Mouse (Mus musculus): ENCODE results near the gene Pkib.

Gene Pkib

DNA sequence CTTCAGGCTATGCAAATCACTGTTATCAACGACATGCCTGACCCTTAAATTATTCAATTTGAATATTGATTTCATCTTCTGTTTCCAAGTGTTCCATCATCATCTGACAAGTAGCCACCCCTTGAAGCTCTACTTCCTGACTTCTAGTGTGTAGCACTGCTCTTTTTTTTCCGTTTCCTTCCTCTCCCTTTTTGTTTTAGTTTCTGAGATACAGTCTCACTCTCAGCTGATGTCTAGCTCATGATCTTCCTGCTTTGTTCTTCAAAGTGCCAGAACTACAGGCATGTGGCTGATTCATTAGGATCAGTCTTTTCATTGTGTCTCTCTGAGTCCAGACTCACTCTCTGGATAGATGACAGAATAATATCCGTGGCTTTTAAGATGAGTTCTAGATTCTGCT lies 128.9 kb downstream of the Pkib start:
- Histone ChIP-seq H3K27me3 (ENCODE audit: insufficient read depth, low read length) (no peaks in the 10 kb centered on the region; the same call in 1 of the 2 replicates), H3K36me3 (ENCODE audit: insufficient read depth, low read length) (no peaks in the 10 kb centered on the region), H3K4me3 (replicated peaks; ENCODE audit: low read length) (no peak overlapping the region), H3K4me1 (replicated peaks; ENCODE audit: low read depth, low read length) (peaks cover 4% of the 10 kb centered on the region; the same call in 1 of the 2 replicates), H3K9me3 (ENCODE audit: low read length) (no peaks in the 10 kb centered on the region)
- TF ChIP-seq POU5F1 (IDR thresholded peaks at IDR 0.05; ENCODE audit: borderline replicate concordance, low read length) (no peak), CTCF (conservative IDR thresholded peaks at IDR 0.05; ENCODE audit: low read length) (no peak), NANOG (IDR thresholded peaks at IDR 0.05; ENCODE audit: borderline replicate concordance, low read length) (no peak)

DNA sequence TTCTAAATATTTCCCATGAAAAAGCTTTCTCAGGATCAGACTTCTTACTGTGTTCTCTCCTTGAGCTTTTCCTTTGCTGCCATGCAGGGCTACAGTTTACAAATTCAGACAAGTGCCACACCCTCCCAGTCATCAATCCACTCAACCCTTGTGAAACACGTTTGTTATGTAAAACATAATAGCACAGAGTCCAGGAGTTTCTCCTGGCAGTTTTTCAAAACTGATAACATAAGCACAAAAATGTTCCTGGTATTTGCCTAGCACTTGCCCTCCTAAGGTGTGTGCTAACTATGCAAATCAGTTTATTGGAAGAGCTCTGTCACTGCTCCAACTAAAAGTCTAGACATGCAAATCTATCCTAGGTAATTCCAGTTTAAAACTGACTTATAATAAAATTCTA lies 131.3 kb downstream of the Pkib start:
- no peak overlapping the region for H3K4me3 ChIP-seq (replicated peaks; ENCODE audit: low read length)

DNA sequence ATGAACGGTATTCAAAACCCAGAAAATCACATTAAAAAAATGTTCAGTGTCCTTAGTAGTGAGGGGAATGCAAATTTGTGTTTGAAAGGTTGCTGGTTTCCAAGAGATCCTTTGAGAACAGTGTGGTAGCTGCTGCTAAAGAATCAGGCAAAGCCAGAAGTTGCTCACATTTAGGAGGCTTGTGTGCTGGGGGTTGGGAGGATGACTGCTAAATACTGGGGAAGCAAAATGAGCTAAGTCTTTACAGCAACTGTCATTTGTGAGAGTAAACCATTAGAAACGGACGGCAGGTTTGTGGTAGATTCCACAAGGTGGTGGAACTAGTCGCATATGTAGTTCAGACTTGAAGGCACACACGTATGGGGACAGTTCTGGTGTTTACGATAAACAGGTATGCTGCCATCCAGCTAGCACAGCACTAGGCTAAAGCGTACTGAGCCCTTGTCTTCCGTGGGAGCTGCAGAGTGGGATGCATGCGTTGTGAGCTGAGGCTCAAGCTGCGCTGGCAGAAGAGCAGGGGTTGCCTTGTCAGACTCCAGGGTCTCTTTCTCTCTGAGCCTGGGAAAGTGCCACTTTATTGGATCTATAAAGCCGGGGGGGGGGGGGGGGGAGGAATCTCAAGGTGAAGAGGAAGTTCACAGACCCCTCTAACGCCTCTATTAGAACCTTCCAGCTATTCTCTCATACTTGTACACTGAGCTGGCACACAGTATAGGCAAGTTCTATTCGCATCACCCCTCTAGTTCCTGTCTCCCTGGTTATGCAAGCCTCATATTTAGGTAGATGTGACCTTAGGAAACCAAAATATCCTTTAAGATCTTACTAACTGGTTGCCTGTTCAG lies 151.7 kb downstream of the Pkib start:
- peaks cover 24% of the 10 kb centered on the region for H3K27me3 ChIP-seq (ENCODE audit: insufficient read depth, low read length)
- no peaks in the 10 kb centered on the region for H3K9me3 ChIP-seq (ENCODE audit: low read length)
- peaks cover 14% of the 10 kb centered on the region for H3K4me1 ChIP-seq (replicated peaks; ENCODE audit: low read depth, low read length)
- TF ChIP-seq POU5F1 (IDR thresholded peaks at IDR 0.05; ENCODE audit: borderline replicate concordance, low read length) = no peak
- TF ChIP-seq CTCF (conservative IDR thresholded peaks at IDR 0.05; ENCODE audit: low read length) = no peak
- no peak for TF ChIP-seq NANOG (IDR thresholded peaks at IDR 0.05; ENCODE audit: borderline replicate concordance, low read length)
- no peaks in the 10 kb centered on the region for H3K36me3 ChIP-seq (ENCODE audit: insufficient read depth, low read length)
- H3K4me3 ChIP-seq (replicated peaks; ENCODE audit: low read length) = no peak overlapping the region

More for the DNA sequence above, 131.3 kb downstream of the Pkib start:
- TF ChIP-seq NANOG (IDR thresholded peaks at IDR 0.05; ENCODE audit: borderline replicate concordance, low read length) (no peak), POU5F1 (IDR thresholded peaks at IDR 0.05; ENCODE audit: borderline replicate concordance, low read length) (no peak)
- peaks cover 4% of the 10 kb centered on the region; the same call in 1 of the 2 replicates for H3K4me1 ChIP-seq (replicated peaks; ENCODE audit: low read depth, low read length)
- no peaks in the 10 kb centered on the region for H3K36me3 ChIP-seq (ENCODE audit: insufficient read depth, low read length)
- no peaks in the 10 kb centered on the region for H3K9me3 ChIP-seq (ENCODE audit: low read length)
- no peaks in the 10 kb centered on the region for H3K27me3 ChIP-seq (ENCODE audit: insufficient read depth, low read length)

DNA sequence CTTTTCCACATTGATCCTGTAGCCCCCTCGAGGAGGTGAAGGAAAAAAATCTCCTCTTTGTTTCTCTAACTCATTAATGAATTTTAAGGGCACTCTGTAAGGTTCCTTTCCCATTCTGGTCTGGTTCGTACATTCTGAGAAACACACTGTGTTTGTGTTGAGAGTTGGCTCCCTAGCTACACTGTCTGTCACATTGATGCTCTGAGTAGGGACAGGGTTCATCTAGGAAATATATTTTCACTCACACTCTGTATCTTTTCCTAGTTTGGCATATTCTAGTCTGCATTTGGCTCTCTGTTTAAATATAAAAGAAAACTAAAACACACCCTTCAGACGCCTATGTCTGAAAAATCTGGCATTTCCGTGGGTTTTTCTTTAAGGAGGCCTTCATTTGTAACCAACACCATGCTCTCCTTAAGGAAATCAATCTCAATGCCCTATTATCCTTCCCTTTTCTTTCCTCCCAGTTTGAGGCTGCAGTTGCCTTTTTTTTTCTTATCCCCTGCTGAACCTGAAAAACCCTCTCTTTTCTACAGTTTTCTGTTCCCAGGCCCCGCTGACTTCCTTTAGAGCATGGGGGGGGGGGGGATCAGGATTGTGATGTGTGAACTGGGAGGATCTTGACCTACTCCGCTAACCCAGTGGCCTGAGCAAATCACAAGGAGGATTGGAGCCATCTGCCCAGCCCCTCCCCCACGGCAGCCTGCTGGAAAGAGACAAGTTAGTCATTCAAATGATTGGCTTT lies 152.5 kb downstream of the Pkib start:
- TF ChIP-seq POU5F1 (IDR thresholded peaks at IDR 0.05; ENCODE audit: borderline replicate concordance, low read length) (no peak), NANOG (IDR thresholded peaks at IDR 0.05; ENCODE audit: borderline replicate concordance, low read length) (no peak), CTCF (conservative IDR thresholded peaks at IDR 0.05; ENCODE audit: low read length) (no peak)

GRCm38 (mm10) chr10:57784876-57785150 lies 153.0 kb downstream of the Pkib start, which contains the start of gene Fabp7:
Gene Fabp7, plus strand, starts transcription at chr10:57784881.
- TF ChIP-seq CTCF (conservative IDR thresholded peaks at IDR 0.05; ENCODE audit: low read length) (no peak), POU5F1 (IDR thresholded peaks at IDR 0.05; ENCODE audit: borderline replicate concordance, low read length) (no peak), NANOG (IDR thresholded peaks at IDR 0.05; ENCODE audit: borderline replicate concordance, low read length) (no peak)
- Histone ChIP-seq H3K9me3 (ENCODE audit: low read length) (no peaks in the 10 kb centered on the region), H3K4me3 (replicated peaks; ENCODE audit: low read length) (no peak within 1 kb of the TSS), H3K4me1 (replicated peaks; ENCODE audit: low read depth, low read length) (peaks cover 14% of the 10 kb centered on the region), H3K27me3 (ENCODE audit: insufficient read depth, low read length) (peaks cover 24% of the 10 kb centered on the region), H3K36me3 (ENCODE audit: insufficient read depth, low read length) (no peaks in the 10 kb centered on the region)

More for the DNA sequence above, 152.5 kb downstream of the Pkib start:
- no peaks in the 10 kb centered on the region for H3K36me3 ChIP-seq (ENCODE audit: insufficient read depth, low read length)
- no peak overlapping the region for H3K4me3 ChIP-seq (replicated peaks; ENCODE audit: low read length)
- peaks cover 14% of the 10 kb centered on the region for H3K4me1 ChIP-seq (replicated peaks; ENCODE audit: low read depth, low read length)
- H3K27me3 ChIP-seq (ENCODE audit: insufficient read depth, low read length) = peaks cover 24% of the 10 kb centered on the region
- no peaks in the 10 kb centered on the region for H3K9me3 ChIP-seq (ENCODE audit: low read length)

- TF ChIP-seq NANOG (IDR thresholded peaks at IDR 0.05; ENCODE audit: borderline replicate concordance, low read length) (no peak), POU5F1 (IDR thresholded peaks at IDR 0.05; ENCODE audit: borderline replicate concordance, low read length) (no peak), CTCF (conservative IDR thresholded peaks at IDR 0.05; ENCODE audit: low read length) (no peak)
- H3K4me1 ChIP-seq (replicated peaks; ENCODE audit: low read depth, low read length) = peaks cover 14% of the 10 kb centered on the region
These were observed 153.8 kb downstream of the Pkib start for GRCm38 (mm10) chr10:57785552-57785951.

More at GRCm38 (mm10) chr10:57785552-57785951, 153.8 kb downstream of the Pkib start:
- no peaks in the 10 kb centered on the region for H3K36me3 ChIP-seq (ENCODE audit: insufficient read depth, low read length)
- no peak overlapping the region for H3K4me3 ChIP-seq (replicated peaks; ENCODE audit: low read length)
- no peaks in the 10 kb centered on the region for H3K9me3 ChIP-seq (ENCODE audit: low read length)
- peaks cover 24% of the 10 kb centered on the region for H3K27me3 ChIP-seq (ENCODE audit: insufficient read depth, low read length)

All from E14TG2a.4 (cell line).